Comparison of ENCODE assay signal across 8 mouse cellular contexts in genomic region chr13:94063156-94063555, GRCm38 (mm10). TPM values are rescaled to one million over a fixed set of nuclear protein-coding genes. Genes with fewer than 3 reads are reported as not detected.
A peak's percentile ranks its signal among the peaks of the same experiment; 100 is the strongest.
DNase-seq lines count a peak whose midpoint lies in the region; ATAC-seq and TF ChIP-seq lines count a peak whose summit lies in the region.

No protein-coding gene starts in this region.

- peak; percentile 48 for DNase-seq in adrenal gland, postnatal 14 days
- DNase-seq in adrenal gland, postnatal 4 days (ENCODE audit: low spot score in 2 of 2): no peak
- DNase-seq in hindbrain, postnatal 0 days (ENCODE audit: low spot score): no peak
- DNase-seq in gastrocnemius, adult 8-10 months (ENCODE audit: low spot score in 2 of 2): no peak
- DNase-seq in adrenal gland, adult 2 months: no peak

- no peak for TF ChIP-seq POLR2A in bone marrow, adult 2 months (IDR thresholded peaks at IDR 0.05; ENCODE audit: borderline replicate concordance, control insufficient read depth, low read depth, low read length)

- H3K36me3 ChIP-seq in hindbrain, postnatal 0 days (ENCODE audit: insufficient read depth, low read length): no peaks in the 10 kb centered on the region
- no peaks in the 10 kb centered on the region for H3K36me3 ChIP-seq in liver, embryonic 16.5 days (ENCODE audit: control insufficient read depth, insufficient read depth)

- no peak overlapping the region for H3K27ac ChIP-seq in bone marrow, adult 2 months (ENCODE audit: control insufficient read depth, insufficient read depth, low read depth, low read length, poor library complexity)
- H3K27ac ChIP-seq in hindbrain, postnatal 0 days: no peak overlapping the region
- H3K27ac ChIP-seq in liver, embryonic 16.5 days (ENCODE audit: low read length): no peak overlapping the region

- ATAC-seq in hindbrain, postnatal 0 days: no peak
- 0 out of 2 replicates have a peak, but pooled peaks have one; percentile 32 for ATAC-seq in liver, embryonic 16.5 days (ENCODE audit: low read depth)
- ATAC-seq in activated CD4-positive, CD25-positive, alpha-beta regulatory T cell, adult 4 months: no peak

- H3K9ac ChIP-seq in hindbrain, postnatal 0 days (replicated peaks; ENCODE audit: low read length): no peak overlapping the region
- H3K9ac ChIP-seq in liver, embryonic 16.5 days (ENCODE audit: low read depth, low read length): no peak overlapping the region

- no peaks in the 10 kb centered on the region for H3K9me3 ChIP-seq in hindbrain, postnatal 0 days (ENCODE audit: low read length)
- H3K9me3 ChIP-seq in liver, embryonic 16.5 days (replicated peaks; ENCODE audit: control insufficient read depth, low read length): no peaks in the 10 kb centered on the region

- peak; percentile 28; the same call in 1 of the 2 replicates for TF ChIP-seq CTCF in bone marrow, adult 2 months (IDR thresholded peaks at IDR 0.05; ENCODE audit: control insufficient read depth, insufficient read depth, low read length)
- TF ChIP-seq CTCF in hindbrain, postnatal 0 days (IDR thresholded peaks at IDR 0.05; ENCODE audit: low read depth): peak; percentile 39; the same call in 1 of the 2 replicates

- peaks cover 3% of the 10 kb centered on the region; the same call in 1 of the 2 replicates for H3K4me1 ChIP-seq in bone marrow, adult 2 months (ENCODE audit: control insufficient read depth, insufficient read depth, low read length)
- 0 out of 2 replicates have a peak, but pooled peaks cover 5% of the 10 kb centered on the region for H3K4me1 ChIP-seq in hindbrain, postnatal 0 days (ENCODE audit: insufficient read depth, low read length)
- H3K4me1 ChIP-seq in liver, embryonic 16.5 days (ENCODE audit: control insufficient read depth, low read depth, low read length): peaks cover 9% of the 10 kb centered on the region

- no peak overlapping the region for H3K4me3 ChIP-seq in bone marrow, adult 2 months (replicated peaks; ENCODE audit: control insufficient read depth, low read depth, low read length)
- no peak overlapping the region for H3K4me3 ChIP-seq in hindbrain, postnatal 0 days (ENCODE audit: low read length)
- H3K4me3 ChIP-seq in liver, embryonic 16.5 days (ENCODE audit: low read depth, low read length): no peak overlapping the region

- peak overlapping the region; percentile 24; the same call in 1 of the 2 replicates for H3K4me2 ChIP-seq in hindbrain, postnatal 0 days (ENCODE audit: low read depth, low read length)
- H3K4me2 ChIP-seq in liver, embryonic 16.5 days (ENCODE audit: low read depth, low read length): peak overlapping the region; percentile 24

- H3K27me3 ChIP-seq in hindbrain, postnatal 0 days (ENCODE audit: insufficient read depth, low read length): peaks cover 4% of the 10 kb centered on the region; the same call in 1 of the 2 replicates
- peaks cover 17% of the 10 kb centered on the region for H3K27me3 ChIP-seq in liver, embryonic 16.5 days (ENCODE audit: control insufficient read depth, insufficient read depth, low read depth, low read length)

- WGBS in bone marrow, adult 2 months: 23% methylated on average over 8 of the region's 8 CpGs
- 52% methylated on average over 8 of the region's 8 CpGs for WGBS in hindbrain, postnatal 0 days
- WGBS in liver, embryonic 16.5 days (ENCODE audit: insufficient replicate concordance): 32% methylated on average over 8 of the region's 8 CpGs

RNA-seq across cellular contexts. Expression of gene Lhfpl2, which starts 5.6 kb away (rescaled TPM):
- total RNA-seq in adrenal gland, postnatal 14 days (2021): 32.2 and 35.4 TPM in 2 replicates
- total RNA-seq in adrenal gland, postnatal 4 days (2021): 10 to 100 TPM; 59.1 to 60.8 TPM
- polyA plus RNA-seq in bone marrow, adult 2 months (2011; ENCODE audit: insufficient read depth, insufficient read length, low replicate concordance, missing spikeins): 4.0 and 5.8 TPM in 2 replicates
- total RNA-seq in hindbrain, postnatal 0 days (2014; rRNA removed): 32.1 and 33.5 TPM in 2 replicates
- polyA plus RNA-seq in hindbrain, postnatal 0 days (2015; fragmentation: Nextera tagmentation; extraction: Ambion mirVana): 14.7 and 15.3 TPM in 2 replicates
- polyA plus RNA-seq in liver, embryonic 16.5 days (2015; fragmentation: Nextera tagmentation; extraction: Ambion mirVana): 3.8 and 3.9 TPM in 2 replicates
- 1 to 10 TPM; 1.0 to 4.9 (median 2.2) TPM for total RNA-seq in gastrocnemius, adult 8-10 months (2022)
- total RNA-seq in adrenal gland, adult 2 months (2021): 10 to 100 TPM; 27.9 to 32.2 TPM
- polyA plus RNA-seq in adrenal gland, adult 2 months (2012; rRNA removed): 21.5 and 26.7 TPM in 2 replicates
- not detected for polyA plus RNA-seq in activated CD4-positive, CD25-positive, alpha-beta regulatory T cell, adult 4 months (2017; shearing (Covaris generic))
